Mouse (Mus musculus): Measurements from ENCODE around the gene Dcp1a.
"Not testable (repeated sequence)": the region's sequence is repeated elsewhere in the genome, so short reads cannot be mapped to it uniquely, and the experiment has no call there.

Gene Dcp1a

GRCm38 (mm10) chr14:30519323-30519722, 40.0 kb downstream of the Dcp1a start:
- DNase-seq (ENCODE audit: low spot score in 2 of 2): no peak

- DNase-seq (ENCODE audit: low spot score in 2 of 2): no peak
Measured at GRCm38 (mm10) chr14:30523356-30523755, 44.0 kb downstream of the Dcp1a start.

- no peak for DNase-seq (ENCODE audit: low spot score in 2 of 2)
Measured at GRCm38 (mm10) chr14:30528392-30528791, 49.1 kb downstream of the Dcp1a start.

DNA sequence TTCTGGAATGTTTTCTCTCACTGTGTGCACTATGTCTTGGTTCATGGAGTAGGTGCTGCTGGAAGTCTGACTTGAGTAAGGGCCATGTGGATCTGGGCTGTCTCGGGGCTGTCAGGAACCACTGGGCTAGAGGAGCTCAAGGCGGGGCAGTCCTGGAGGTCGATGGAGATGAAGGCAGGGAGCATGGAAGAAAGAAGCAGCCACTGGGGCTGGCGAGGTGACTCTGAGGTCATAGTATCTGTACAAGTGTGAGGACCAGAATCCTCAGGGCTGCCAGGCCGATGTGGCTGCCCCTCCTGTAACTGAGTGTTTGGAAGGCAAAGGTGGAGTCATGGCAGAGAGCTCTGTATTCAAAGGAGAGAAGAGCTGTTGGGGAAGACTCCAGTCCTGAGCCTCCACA, 49.6 kb downstream of the Dcp1a start:
- DNase-seq (ENCODE audit: low spot score in 2 of 2): no peak

- DNase-seq (ENCODE audit: low spot score in 2 of 2): no peak
Measured at GRCm38 (mm10) chr14:30529454-30529853, 50.1 kb downstream of the Dcp1a start.

DNA sequence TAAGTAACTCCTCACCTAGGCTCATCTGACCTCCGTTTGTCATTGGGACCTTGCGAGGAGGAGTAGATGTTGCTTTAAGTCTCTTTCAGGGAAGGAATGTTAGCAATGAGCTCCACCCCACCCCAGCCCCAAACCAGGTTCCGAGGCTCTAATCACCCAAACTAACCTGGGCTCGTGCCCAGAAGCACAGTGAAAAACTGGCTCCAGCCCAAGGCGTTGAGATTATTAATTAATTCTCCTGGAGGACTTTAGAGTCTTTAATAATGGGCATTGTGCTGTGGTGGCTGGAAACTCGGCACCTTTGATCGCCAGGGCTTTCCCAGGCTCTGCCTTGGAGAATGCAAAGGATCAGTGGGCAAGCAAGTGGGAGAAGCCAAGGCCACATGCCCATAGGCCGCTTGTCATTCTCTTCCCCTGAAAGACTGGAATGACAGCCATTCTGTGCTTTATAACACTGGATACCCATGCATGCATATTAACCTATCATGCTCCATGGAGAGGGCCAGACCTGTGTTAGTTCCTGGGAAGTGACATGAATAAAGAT, 51.5 kb downstream of the Dcp1a start:
- DNase-seq (ENCODE audit: low spot score in 2 of 2): no peak

DNA sequence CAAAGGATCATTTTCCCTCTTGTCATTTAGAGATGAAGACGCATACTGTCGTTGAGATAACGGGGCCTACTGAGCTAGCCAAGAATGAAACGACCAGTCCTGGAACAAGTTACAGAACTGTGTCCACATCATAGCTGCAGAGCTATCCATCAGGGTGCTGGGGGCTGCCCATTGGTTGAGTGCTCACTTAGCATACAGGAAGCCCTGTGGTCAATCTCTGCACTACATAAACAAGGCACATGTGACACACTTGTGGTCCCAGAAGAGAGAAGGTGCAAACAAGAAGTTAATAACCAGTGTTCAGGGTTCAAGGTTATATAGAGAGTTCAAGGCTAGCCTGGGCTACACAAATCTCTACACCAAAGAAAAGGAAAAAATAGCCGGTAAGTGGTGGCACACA, 52.1 kb downstream of the Dcp1a start:
- DNase-seq (ENCODE audit: low spot score in 2 of 2): no peak

DNA sequence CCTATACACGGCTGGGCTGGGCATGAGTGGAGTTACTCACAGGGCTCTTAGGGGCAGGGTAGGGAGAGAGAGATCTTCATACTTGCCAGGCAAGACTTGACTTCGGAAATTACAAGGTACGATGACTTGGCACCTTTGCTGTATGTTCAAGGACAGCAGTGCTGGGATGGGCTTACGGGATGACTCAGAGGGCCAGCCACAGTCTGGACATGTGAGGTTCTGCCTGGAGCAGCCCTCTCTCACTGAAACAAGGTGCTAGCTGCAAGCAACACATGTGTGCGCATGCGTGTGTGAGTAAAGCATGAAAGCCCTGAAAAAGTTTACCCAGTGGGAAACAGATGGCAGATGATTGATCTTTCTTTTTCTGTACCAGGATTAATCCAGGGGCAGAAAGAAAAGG, 52.6 kb downstream of the Dcp1a start:
- no peak for DNase-seq (ENCODE audit: low spot score in 2 of 2)

- no peak for DNase-seq (ENCODE audit: low spot score in 2 of 2)
Measured at GRCm38 (mm10) chr14:30533780-30534450, 54.6 kb downstream of the Dcp1a start.

DNA sequence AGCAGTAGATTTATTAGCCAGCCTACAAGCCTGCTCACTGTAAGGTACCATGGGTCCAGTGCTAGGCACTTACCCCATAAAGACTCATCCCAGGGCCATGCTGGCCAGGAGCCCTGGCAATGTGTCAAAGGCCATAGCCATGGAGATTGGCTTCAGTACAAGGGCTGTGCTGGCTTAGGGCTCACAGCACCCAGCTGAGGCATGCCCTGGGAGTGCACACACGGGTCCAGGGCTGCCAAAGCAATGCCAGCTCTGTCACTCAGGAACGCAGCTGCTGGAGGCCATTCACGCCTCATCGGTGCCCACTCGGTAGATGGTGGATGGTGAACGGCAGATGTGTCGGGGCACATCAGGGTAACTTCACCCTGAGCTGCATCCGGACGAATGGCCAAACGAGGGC, 62.2 kb downstream of the Dcp1a start:
- DNase-seq (ENCODE audit: low spot score in 2 of 2): no peak

DNA sequence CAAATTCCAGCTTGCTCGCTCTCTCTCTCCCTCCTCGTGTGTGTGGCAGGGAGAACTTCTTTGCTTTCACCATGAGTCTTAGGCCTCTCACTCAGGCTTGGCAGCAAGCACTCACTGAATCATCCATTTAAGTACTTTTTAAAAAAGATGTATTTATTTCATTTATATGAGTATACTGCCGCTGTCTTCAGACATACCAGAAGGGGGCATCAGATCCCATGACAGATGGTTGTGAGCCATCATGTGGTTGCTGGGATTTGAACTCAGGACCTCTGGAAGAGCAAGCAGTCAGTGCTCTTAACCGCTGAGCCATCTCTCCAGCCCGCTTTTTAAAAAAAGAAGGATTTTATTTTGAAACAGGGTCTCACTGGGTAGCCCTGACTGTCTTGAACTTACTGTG, 64.0 kb downstream of the Dcp1a start:
- DNase-seq (ENCODE audit: low spot score in 2 of 2): not testable (repeated sequence)

DNA sequence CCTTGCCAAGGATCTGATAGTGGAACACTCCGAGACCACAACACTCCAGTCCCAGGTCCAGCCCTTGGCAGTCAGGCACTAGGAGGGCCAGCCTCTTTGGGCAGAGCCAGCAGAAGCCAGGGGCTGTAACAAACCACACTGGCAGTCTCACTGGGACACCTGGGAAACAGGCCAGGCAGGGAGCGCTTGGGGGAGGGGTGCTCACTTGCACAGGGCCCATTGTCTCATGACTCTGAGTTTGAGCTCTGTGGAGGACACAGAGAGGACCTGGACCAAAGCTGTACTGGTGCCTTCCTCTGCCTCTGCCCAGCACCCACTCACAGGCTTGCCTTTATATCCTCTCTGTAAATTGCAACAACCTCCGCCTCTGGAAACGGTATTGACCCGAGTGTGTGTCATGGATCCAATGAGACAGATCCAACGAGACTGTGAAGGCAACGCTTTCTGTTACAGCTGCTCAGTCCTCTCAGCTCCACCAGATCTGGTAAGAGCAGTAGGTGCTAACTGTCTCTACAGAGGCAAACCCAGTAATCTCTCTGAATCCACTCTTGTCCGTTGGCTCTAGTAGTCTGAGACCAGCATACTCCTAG, 68.9 kb downstream of the Dcp1a start, which contains the start of gene Tkt:
Tkt (plus strand) TSS at position 229 of the 590 bp plus-strand sequence.
- DNase-seq (ENCODE audit: low spot score in 2 of 2): peak; percentile 57 to 75

DNA sequence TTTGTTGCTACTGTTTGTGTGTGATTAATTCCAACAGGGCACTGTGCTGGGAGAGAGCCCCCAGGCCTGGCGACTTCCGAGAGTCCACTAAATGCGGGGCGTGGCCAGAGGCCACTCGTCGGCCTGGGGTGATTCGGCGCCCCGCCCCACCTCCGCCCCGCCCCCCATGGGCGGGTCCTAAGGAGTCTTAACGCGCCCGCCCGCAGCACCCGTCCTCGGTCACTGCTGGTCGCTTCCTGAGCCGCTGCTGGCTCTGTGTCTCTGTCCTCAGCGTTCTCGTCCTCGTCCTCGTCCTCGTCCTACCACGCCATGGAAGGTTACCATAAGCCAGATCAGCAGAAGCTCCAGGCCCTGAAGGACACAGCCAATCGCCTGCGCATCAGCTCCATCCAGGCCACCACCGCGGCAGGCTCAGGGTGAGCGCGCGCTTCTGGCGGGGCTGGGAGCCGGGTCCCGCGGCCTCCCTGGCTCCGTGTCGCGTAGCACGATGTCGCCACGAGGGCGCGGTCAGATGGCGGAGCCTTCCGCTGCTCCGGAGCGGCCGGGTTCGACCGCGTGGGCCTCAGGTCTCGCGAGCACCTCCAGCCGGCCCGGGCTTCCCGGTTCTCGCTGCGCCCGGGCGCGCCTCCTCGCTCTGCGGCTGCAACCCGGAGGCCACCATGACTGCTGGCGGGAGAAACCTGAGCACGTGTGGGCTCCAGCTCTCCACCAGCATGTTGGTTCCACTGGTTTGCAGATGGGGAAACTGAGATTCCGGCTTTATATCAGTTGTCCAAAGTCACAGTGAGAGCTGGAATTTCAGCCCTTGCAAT, 69.8 kb downstream of the Dcp1a start:
- DNase-seq (ENCODE audit: low spot score in 2 of 2): peak; percentile 96 to 97

- no peak for DNase-seq (ENCODE audit: low spot score in 2 of 2)
Measured at GRCm38 (mm10) chr14:30549777-30550149, 70.4 kb downstream of the Dcp1a start.

GRCm38 (mm10) chr14:30550232-30551070, 71.1 kb downstream of the Dcp1a start:
- DNase-seq (ENCODE audit: low spot score in 2 of 2): no peak

DNA sequence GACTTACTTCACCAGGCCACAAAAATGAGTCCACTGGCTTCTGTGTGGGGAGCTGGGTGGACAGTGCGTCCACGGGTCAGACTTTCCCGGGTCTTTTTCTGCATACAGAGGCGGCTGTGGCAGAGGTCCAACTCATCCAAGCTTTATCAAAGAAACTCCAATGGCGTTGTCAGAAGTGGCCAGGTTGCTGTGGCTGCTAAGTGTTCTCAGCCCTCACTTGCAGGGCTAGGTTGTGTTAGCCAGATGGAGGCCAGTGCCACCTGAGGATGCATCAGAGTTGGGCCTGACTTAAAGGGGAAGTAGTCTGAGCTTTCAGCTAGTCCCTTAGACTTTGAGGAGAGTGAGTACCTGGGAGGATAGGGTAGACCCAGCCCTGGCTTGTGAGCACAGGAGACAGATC, 72.2 kb downstream of the Dcp1a start:
- DNase-seq (ENCODE audit: low spot score in 2 of 2): no peak

- no peak for DNase-seq (ENCODE audit: low spot score in 2 of 2)
Measured at GRCm38 (mm10) chr14:30551981-30552380, 72.6 kb downstream of the Dcp1a start.

- DNase-seq (ENCODE audit: low spot score in 2 of 2): no peak
Measured at GRCm38 (mm10) chr14:30553185-30553584, 73.8 kb downstream of the Dcp1a start.

- no peak for DNase-seq (ENCODE audit: low spot score in 2 of 2)
Measured at GRCm38 (mm10) chr14:30556651-30557050, 77.3 kb downstream of the Dcp1a start.

DNA sequence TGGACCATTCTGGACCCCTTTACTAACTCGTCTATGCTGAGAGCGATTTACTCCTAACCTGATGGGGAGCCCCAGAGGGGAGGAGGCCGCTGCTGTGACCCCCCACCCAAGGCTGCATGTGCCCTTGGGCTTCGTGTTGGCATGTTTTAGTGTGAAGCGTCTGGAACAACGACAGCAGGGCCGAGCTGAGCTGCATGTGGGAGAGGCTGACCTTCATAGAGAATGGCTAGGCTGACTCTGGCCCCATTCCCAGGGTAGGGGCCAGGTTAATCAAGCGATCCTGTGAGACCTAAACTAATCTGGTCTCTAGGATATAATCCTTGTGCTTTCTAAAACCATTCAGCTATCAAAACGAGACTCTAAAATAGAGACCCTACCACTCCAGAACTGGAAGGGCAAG, 78.4 kb downstream of the Dcp1a start:
- DNase-seq (ENCODE audit: low spot score in 2 of 2): no peak

GRCm38 (mm10) chr14:30559321-30559850, 80.1 kb downstream of the Dcp1a start:
- DNase-seq (ENCODE audit: low spot score in 2 of 2): no peak

Data from urinary bladder, postnatal 4 days (tissue).